Mouse (Mus musculus): ENCODE measurements around the gene Tnfrsf23.
"Not testable (repeated sequence)": the region's sequence is repeated elsewhere in the genome, so short reads cannot be mapped to it uniquely, and the experiment has no call there.

The Tnfrsf23 gene

GRCm38 (mm10) chr7:143685359-143686067, at the start of gene Tnfrsf23:
Tnfrsf23 (minus strand) TSS chr7:143685872.
- DNase-seq: peak; percentile 57 to 69

GRCm38 (mm10) chr7:143733746-143734145, 48.1 kb upstream of the Tnfrsf23 start:
- no peak for DNase-seq

GRCm38 (mm10) chr7:143729886-143730285, 44.2 kb upstream of the Tnfrsf23 start:
- DNase-seq: no peak

GRCm38 (mm10) chr7:143726396-143726795, 40.7 kb upstream of the Tnfrsf23 start:
- no peak for DNase-seq

- DNase-seq: no peak
Measured at GRCm38 (mm10) chr7:143723841-143724240, 38.2 kb upstream of the Tnfrsf23 start.

- DNase-seq: no peak
Measured at GRCm38 (mm10) chr7:143722646-143723045, 37.0 kb upstream of the Tnfrsf23 start.

GRCm38 (mm10) chr7:143717811-143718210, 32.1 kb upstream of the Tnfrsf23 start:
- no peak for DNase-seq

GRCm38 (mm10) chr7:143713421-143713820, 27.7 kb upstream of the Tnfrsf23 start:
- peak; percentile 41 to 51 for DNase-seq

- peak in 1 of 2 experiments; percentile 32 for DNase-seq
Measured at GRCm38 (mm10) chr7:143712771-143713348, 27.2 kb upstream of the Tnfrsf23 start.

- DNase-seq: no peak
Measured at GRCm38 (mm10) chr7:143712023-143712422, 26.4 kb upstream of the Tnfrsf23 start.

- no peak for DNase-seq
Measured at GRCm38 (mm10) chr7:143711381-143711780, 25.7 kb upstream of the Tnfrsf23 start.

GRCm38 (mm10) chr7:143709395-143709794, 23.7 kb upstream of the Tnfrsf23 start:
- no peak for DNase-seq

GRCm38 (mm10) chr7:143706697-143707438, 21.2 kb upstream of the Tnfrsf23 start:
- peak; percentile 67 to 86 for DNase-seq

GRCm38 (mm10) chr7:143696140-143696539, 10.5 kb upstream of the Tnfrsf23 start:
- DNase-seq: peak in 1 of 2 experiments; percentile 40

- no peak for DNase-seq
Measured at GRCm38 (mm10) chr7:143694550-143694949, 8.9 kb upstream of the Tnfrsf23 start.

GRCm38 (mm10) chr7:143692746-143693510, 7.3 kb upstream of the Tnfrsf23 start:
- no peak for DNase-seq

GRCm38 (mm10) chr7:143691909-143692308, 6.2 kb upstream of the Tnfrsf23 start:
- no peak for DNase-seq

GRCm38 (mm10) chr7:143691181-143691580, 5.5 kb upstream of the Tnfrsf23 start:
- no peak for DNase-seq

- no peak for DNase-seq
Measured at GRCm38 (mm10) chr7:143689946-143690345, 4.3 kb upstream of the Tnfrsf23 start.

- no peak for DNase-seq
Measured at GRCm38 (mm10) chr7:143689481-143689880, 3.8 kb upstream of the Tnfrsf23 start.

- not testable (repeated sequence) for DNase-seq
Measured at GRCm38 (mm10) chr7:143686676-143687075, 1.0 kb upstream of the Tnfrsf23 start.

- DNase-seq: not testable (repeated sequence)
Measured at GRCm38 (mm10) chr7:143686191-143686590, 519 bp upstream of the Tnfrsf23 start.

GRCm38 (mm10) chr7:143684569-143684968, 1.1 kb downstream of the Tnfrsf23 start:
- DNase-seq: not testable (repeated sequence)
